Mouse (Mus musculus) liver, adult 2 months (tissue): ENCODE data around the gene Tmem30b. TPM values are rescaled to one million over a fixed set of nuclear protein-coding genes. Genes with fewer than 3 reads are reported as not detected.
"Not testable (repeated sequence)": the region's sequence is repeated elsewhere in the genome, so short reads cannot be mapped to it uniquely, and the experiment has no call there.

Experiments used
- DNase-seq: peaks from one replicate; pipeline ENCODE4 v3.0.0-alpha.2; 2011; ENCODE audit warnings: low read depth, low spot score; ENCODE audit errors: extremely low read depth
- H3K27ac ChIP-seq: fragments of 200-500 bp; replicated peaks from 2 replicates; pipeline ENCODE4 v1.5.1; 2012; ENCODE audit warnings: low read depth, mild to moderate bottlenecking, control low read depth, inconsistent platforms, low read length; ENCODE audit not compliant: insufficient read depth
- H3K27me3 ChIP-seq: fragments of 200-500 bp; 2 replicates; pipeline ENCODE4 v1.6.1; 2012; ENCODE audit warnings: mild to moderate bottlenecking, moderate library complexity, low read length, inconsistent platforms; ENCODE audit not compliant: control insufficient read depth, insufficient read depth
- H3K36me3 ChIP-seq: fragments of 200-500 bp; 2 replicates; pipeline ENCODE4 v1.6.1; 2012; ENCODE audit warnings: low read length, inconsistent platforms; ENCODE audit not compliant: control insufficient read depth, insufficient read depth
- H3K4me1 ChIP-seq: fragments of 200-500 bp; 2 replicates; pipeline ENCODE4 v1.6.1; 2011; ENCODE audit warnings: low read length; ENCODE audit not compliant: control insufficient read depth, insufficient read depth
- H3K4me3 ChIP-seq: fragments of 200-500 bp; 2 replicates; pipeline ENCODE4 v1.5.1; 2011; ENCODE audit warnings: low read depth, mild to moderate bottlenecking, control low read depth, low read length, moderate library complexity; ENCODE audit not compliant: insufficient read depth
- H3K79me2 ChIP-seq: fragments of 200-500 bp; 2 replicates; pipeline ENCODE4 v1.6.1; 2012; ENCODE audit warnings: inconsistent platforms, mild to moderate bottlenecking, low read length, moderate library complexity; ENCODE audit not compliant: control insufficient read depth, insufficient read depth
- H3K9ac ChIP-seq: fragments of 200-500 bp; 2 replicates; pipeline ENCODE4 v1.6.1; 2012; ENCODE audit warnings: low read depth, mild to moderate bottlenecking, control low read depth, inconsistent platforms, low read length
- CTCF ChIP-seq: fragments of 200-500 bp; IDR thresholded peaks from 2 replicates; pipeline ENCODE4 v1.5.1; 2011; ENCODE audit warnings: low read depth, low read length, control low read depth
- POLR2A ChIP-seq: fragments of 200-500 bp; IDR thresholded peaks from 2 replicates; pipeline ENCODE4 v1.6.1; 2011; ENCODE audit warnings: low read length, control low read depth; ENCODE audit not compliant: insufficient read depth; ENCODE audit errors: extremely low read depth
- WGBS: fragments of 180-500 bp; shearing (Covaris S2); methylation state at CpG from one replicate; pipeline ENCODE4 v1.1.7; 2018; 5-methylcytosine and 5-hydroxymethylcytosine counted together
- polyA plus RNA-seq: library from polyadenylated mRNA; depleted of rRNA; stranded (reverse); fragments of >200 nt; gene quantifications from 2 replicates; pipeline ENCODE4 v1.2.3, GENCODE M21; 2012
- total RNA-seq: library from RNA; depleted of rRNA; stranded (reverse); fragments of >200 nt; gene quantifications from 2 replicates; pipeline ENCODE4 v1.2.3, GENCODE M21; 2014

The Tmem30b gene
- total and polyA plus RNA-seq, 2 experiments = 18.9 to 23.3 TPM

- TF ChIP-seq CTCF = no peak
- no peak for TF ChIP-seq POLR2A
- Histone ChIP-seq H3K27me3 (no peaks in the 10 kb centered on the region), H3K79me2 (no peaks in the 10 kb centered on the region), H3K4me1 (peaks cover 7% of the 10 kb centered on the region; the same call in 1 of the 2 replicates), H3K4me3 (no peak overlapping the region), H3K9ac (no peak overlapping the region), H3K36me3 (no peaks in the 10 kb centered on the region), H3K27ac (no peak overlapping the region)
- no peak for DNase-seq
- WGBS = 89% methylated on average over 2 of the region's 2 CpGs
These were observed 5.8 kb downstream of the Tmem30b start for GRCm38 (mm10) chr12:73540402-73540801.

GRCm38 (mm10) chr12:73539151-73539550 lies 7.0 kb downstream of the Tmem30b start:
- peaks cover 7% of the 10 kb centered on the region; the same call in 1 of the 2 replicates for H3K4me1 ChIP-seq
- H3K79me2 ChIP-seq = no peaks in the 10 kb centered on the region
- no peak for DNase-seq
- no peaks in the 10 kb centered on the region for H3K27me3 ChIP-seq
- H3K9ac ChIP-seq = no peak overlapping the region
- no peak overlapping the region for H3K4me3 ChIP-seq
- H3K36me3 ChIP-seq = no peaks in the 10 kb centered on the region
- no peak for TF ChIP-seq POLR2A
- TF ChIP-seq CTCF = no peak
- no peak overlapping the region for H3K27ac ChIP-seq
- 34% methylated on average over 2 of the region's 2 CpGs for WGBS

- not testable (repeated sequence) for H3K36me3 ChIP-seq, H3K4me1 ChIP-seq, H3K79me2 ChIP-seq, H3K4me3 ChIP-seq, H3K27me3 ChIP-seq
- H3K27ac ChIP-seq = peak overlapping the region; percentile 61
- peak; percentile 83 for DNase-seq
- 23% methylated on average over 3 of the region's 3 CpGs for WGBS
- peak overlapping the region; percentile 26; the same call in 1 of the 2 replicates for H3K9ac ChIP-seq
These were observed 8.1 kb downstream of the Tmem30b start for GRCm38 (mm10) chr12:73538139-73538508.

- peak overlapping the region; percentile 61 for H3K27ac ChIP-seq
- no peak overlapping the region; the same call in 1 of the 2 replicates for H3K4me3 ChIP-seq
- H3K4me1 ChIP-seq = 0 out of 2 replicates have a peak, but pooled peaks cover 2% of the 10 kb centered on the region
- DNase-seq = peak; percentile 96
- no peaks in the 10 kb centered on the region for H3K79me2 ChIP-seq
- 21% methylated on average over 17 of the region's 17 CpGs for WGBS
- H3K9ac ChIP-seq = peak overlapping the region; percentile 44; the same call in 1 of the 2 replicates
- no peak for TF ChIP-seq POLR2A
- TF ChIP-seq CTCF = peak; percentile 77
- no peaks in the 10 kb centered on the region for H3K36me3 ChIP-seq
- no peaks in the 10 kb centered on the region for H3K27me3 ChIP-seq
These were observed 8.6 kb downstream of the Tmem30b start for GRCm38 (mm10) chr12:73537499-73538138.

- Histone ChIP-seq H3K27ac (no peak overlapping the region), H3K9ac (no peak overlapping the region), H3K4me3 (no peak overlapping the region), H3K36me3 (no peaks in the 10 kb centered on the region), H3K79me2 (no peaks in the 10 kb centered on the region), H3K4me1 (no peaks in the 10 kb centered on the region), H3K27me3 (no peaks in the 10 kb centered on the region)
- DNase-seq = peak; percentile 59
- TF ChIP-seq POLR2A = no peak
- TF ChIP-seq CTCF = no peak
- WGBS = 11% methylated on average over 9 of the region's 9 CpGs
These were observed 11.6 kb downstream of the Tmem30b start for GRCm38 (mm10) chr12:73534591-73534990.

- Histone ChIP-seq H3K4me1 (no peaks in the 10 kb centered on the region), H3K36me3 (no peaks in the 10 kb centered on the region), H3K27ac (no peak overlapping the region), H3K4me3 (no peak overlapping the region), H3K79me2 (no peaks in the 10 kb centered on the region), H3K27me3 (no peaks in the 10 kb centered on the region), H3K9ac (no peak overlapping the region)
- DNase-seq = no peak
- WGBS = 77% methylated on average over 11 of the region's 11 CpGs
- TF ChIP-seq CTCF (no peak), POLR2A (no peak)
These were observed 14.2 kb downstream of the Tmem30b start for GRCm38 (mm10) chr12:73531889-73532479.
